Mouse (Mus musculus) B cell, adult 67 days (primary cell): ENCODE measurements around the gene Gm45902. TPM values are rescaled to one million over a fixed set of nuclear protein-coding genes. Genes with fewer than 3 reads are reported as not detected.

Experiments used
- total RNA-seq, 2 experiments: library from RNA; stranded (reverse); gene quantifications; 4 replicates each; pipeline ENCODE4 v1.2.4; 2023

Gene Gm45902
- 10 to 100 TPM; 31.9 to 32.1 TPM for total RNA-seq

GRCm38 (mm10) chr2:3512552-3513454 lies at the start of gene Gm45902, which contains the start of the genes Hspa14 and Cdnf:
Gene Gm45902 (minus strand): TSS chr2:3512790.
Gene Hspa14 (minus strand): TSS chr2:3512814.
Gene Cdnf (plus strand): TSS chr2:3513030.

GRCm38 (mm10) chr2:3474861-3475283 lies 37.7 kb downstream of the Gm45902 start, which contains the start of gene Suv39h2:
Gene Suv39h2 (minus strand): TSS chr2:3475031.

Other genes with a start within 250 kb of the Gm45902 start
- 10 to 100 TPM; 28.4 to 33.9 TPM for gene Nmt2, start 228.6 kb downstream of the Gm45902 start, total RNA-seq
- gene Rpp38, start 180.1 kb downstream of the Gm45902 start, total RNA-seq: 1 to 10 TPM; 3.3 to 4.8 TPM
- not detected for gene Acbd7, start 176.6 kb downstream of the Gm45902 start, total RNA-seq
- gene Olah, start 115.6 kb downstream of the Gm45902 start, total RNA-seq: not detected
- gene Meig1, start 90.1 kb downstream of the Gm45902 start, total RNA-seq: 1 to 10 TPM; 1.4 to 2.8 TPM
- gene Dclre1c, start 88.7 kb downstream of the Gm45902 start, total RNA-seq: 10 to 100 TPM; 54.9 to 58.9 TPM
- 1 to 10 TPM; 1.6 to 2.1 TPM for gene Suv39h2, start 37.8 kb downstream of the Gm45902 start, total RNA-seq
- gene Hspa14, start within 50 bp of the Gm45902 start, total RNA-seq: 100 to 1,000 TPM; 144 to 146 TPM
- 1 to 10 TPM in 1 of 2 experiments, under 1 TPM in 1; 0.17 to 1.4 TPM for gene Cdnf, start 240 bp upstream of the Gm45902 start, total RNA-seq
- 100 to 1,000 TPM; 223 to 287 TPM for gene Fam107b, start 57.7 kb upstream of the Gm45902 start, total RNA-seq